Mouse (Mus musculus): ENCODE results near the gene Pard3.

DNA sequence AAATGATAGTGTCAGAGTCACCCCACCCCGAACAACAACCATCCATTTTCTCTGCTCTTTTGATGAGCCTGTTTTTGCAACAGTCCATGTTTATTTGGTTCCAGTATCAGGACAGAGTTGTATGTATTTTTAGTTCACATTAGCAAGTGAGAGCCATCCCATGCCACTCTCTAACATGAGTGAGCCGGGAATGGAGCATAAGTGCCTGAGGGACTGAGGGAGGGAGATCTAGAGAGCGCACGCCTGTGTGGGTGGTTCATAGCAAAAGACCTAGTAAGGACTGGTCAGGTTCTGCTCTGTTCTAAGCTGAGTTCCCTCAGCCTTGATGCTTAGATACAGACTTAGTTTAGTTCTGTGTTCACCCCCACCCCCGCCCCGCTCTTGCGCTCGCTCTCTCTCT, 521.9 kb downstream of the Pard3 start:
- TF ChIP-seq POLR2A (IDR thresholded peaks at IDR 0.05; ENCODE audit: borderline replicate concordance, extremely low read depth, low read depth, low read length) (no peak), CTCF (IDR thresholded peaks at IDR 0.05; ENCODE audit: insufficient read depth, low read length) (no peak)

Measured in lung, adult 2 months (tissue).